Mouse (Mus musculus) skeletal muscle tissue, adult 2 months (tissue): ENCODE results near the gene Dpagt1.
"Not testable (repeated sequence)": the region's sequence is repeated elsewhere in the genome, so short reads cannot be mapped to it uniquely, and the experiment has no call there.

ENCODE experiments used
- DNase-seq: peaks from one replicate; pipeline ENCODE4 v3.0.0-alpha.2; 2012; ENCODE audit warnings: low read depth, low spot score

The Dpagt1 gene

DNA sequence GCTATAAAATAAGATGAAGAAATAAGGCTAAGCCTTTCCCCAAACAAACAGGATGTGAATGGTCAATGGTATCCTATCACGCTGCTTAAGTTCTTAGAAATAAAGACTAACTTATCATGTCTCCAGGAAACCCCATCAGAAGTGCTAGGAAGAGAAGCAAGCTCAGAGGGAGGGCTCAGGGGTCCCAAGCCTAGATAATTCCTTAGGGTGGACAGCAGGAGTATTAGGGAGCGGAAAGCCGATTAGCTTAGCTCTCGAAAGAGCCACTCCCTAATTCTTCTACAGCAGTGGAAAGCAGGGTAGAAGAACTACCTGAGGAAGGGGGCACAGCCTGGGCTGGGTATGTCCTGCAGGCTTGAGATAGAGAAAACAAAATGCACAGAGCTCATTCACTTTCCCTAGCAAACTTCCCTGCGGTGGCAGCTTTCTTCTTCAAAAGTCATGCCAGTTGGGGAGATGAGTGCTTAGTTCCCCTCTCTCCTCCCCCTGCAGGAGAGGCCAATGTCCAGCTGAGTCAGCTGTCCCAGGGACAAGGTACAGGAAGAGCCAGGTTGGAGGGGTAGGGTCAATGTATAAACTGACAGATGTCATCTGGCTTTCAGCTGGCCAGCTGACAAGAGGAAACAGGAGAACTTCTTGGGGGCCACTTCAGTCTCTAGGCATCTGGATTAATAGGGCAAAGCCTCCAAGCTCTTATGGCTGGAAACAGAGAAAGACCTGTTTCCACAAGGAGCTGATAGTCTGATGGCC lies 7.6 kb upstream of the Dpagt1 start:
- no peak for DNase-seq

DNA sequence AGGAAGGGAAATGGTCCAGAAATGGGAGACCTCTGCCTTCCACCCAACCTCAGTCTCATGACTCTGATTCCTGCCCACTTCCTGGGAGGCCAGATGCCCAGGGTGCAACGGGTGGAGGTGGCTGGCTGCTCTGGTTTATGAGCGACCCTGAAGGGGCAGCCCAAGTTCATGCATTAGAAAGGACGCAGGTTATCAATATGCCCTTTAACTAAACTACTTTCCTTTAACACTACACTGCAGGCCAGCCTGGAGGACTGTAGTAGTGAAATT lies 7.1 kb upstream of the Dpagt1 start:
- DNase-seq: no peak

DNA sequence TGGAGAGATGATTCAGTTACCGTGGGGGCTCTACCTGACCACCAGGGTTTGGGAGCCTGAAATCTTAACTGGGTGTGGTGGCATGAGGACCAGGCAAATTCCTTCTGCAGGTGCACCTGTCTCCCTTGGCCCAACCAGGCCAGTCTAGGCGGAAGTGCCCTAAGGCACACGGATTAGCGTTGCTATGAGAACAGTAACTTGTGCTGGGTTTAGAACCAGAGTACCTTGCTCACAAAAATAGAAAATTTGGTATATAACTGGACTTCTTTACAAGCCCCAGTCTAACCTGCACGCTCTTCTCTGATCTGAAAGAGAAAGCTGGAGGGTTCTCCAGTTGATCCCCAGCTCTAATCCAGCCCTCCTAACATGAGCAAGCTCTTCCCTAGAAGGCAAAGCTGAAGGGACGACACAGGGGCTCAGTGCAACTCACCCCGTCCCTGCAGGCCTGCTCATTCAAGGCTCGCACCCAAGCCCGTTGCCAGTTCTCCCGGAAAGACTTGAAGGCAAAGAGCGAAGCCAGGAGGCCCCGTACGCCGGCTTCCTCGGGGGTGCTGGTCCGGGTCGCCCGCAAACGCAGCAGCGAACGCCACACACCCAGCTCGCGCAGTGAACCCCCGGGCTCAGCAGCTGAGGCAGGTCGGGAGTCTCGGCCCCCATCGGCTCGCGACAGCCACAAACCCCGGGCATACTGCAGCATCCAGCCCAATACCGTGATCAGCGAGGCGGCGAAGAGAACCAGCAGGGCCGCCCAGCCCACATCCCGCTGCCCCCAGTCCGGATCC lies 6.5 kb upstream of the Dpagt1 start:
- no peak for DNase-seq

- DNase-seq: peak; percentile 94
Measured at GRCm38 (mm10) chr9:44319887-44320798, 5.7 kb upstream of the Dpagt1 start, which contains the start of gene C2cd2l. Gene C2cd2l, minus strand, starts transcription at chr9:44320285.

DNA sequence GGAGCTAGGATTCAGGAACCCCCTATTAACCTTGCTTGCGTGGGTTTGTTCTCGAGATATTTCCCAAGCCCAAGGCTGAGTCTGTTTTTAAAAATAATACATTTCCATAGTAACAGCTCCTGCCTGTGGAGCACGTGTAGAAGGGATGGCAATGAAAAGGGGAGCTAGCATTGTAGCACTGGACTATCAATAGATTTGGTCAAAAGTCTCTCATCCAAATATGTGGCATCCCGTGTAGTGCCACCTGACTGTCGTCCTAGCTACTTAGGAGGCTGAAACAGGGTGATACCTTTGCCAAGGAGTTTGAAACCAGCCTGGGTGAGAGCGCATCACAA lies 5.1 kb upstream of the Dpagt1 start:
- DNase-seq: no peak

- not testable (repeated sequence) for DNase-seq
Measured at GRCm38 (mm10) chr9:44323656-44324055, 2.2 kb upstream of the Dpagt1 start.

DNA sequence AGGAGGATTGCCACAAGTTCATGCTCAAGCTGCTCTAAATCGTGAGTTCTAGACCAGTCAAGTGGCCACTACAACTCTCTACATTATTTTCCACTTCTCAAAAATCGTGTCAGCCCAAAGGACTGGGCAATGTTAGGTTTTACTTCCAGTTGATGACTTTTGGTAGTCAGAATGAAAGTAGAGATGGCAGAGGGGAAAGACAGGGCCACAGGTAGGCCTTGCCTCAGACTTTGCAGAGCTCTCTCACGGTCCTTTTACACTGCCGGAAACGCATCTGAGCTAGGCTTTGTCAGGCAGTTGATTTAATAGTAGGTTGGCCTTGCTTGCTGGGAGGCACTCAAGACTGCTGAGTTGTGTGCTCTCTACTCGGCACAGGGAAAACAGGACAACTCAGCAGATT lies 1.7 kb upstream of the Dpagt1 start:
- no peak for DNase-seq

DNA sequence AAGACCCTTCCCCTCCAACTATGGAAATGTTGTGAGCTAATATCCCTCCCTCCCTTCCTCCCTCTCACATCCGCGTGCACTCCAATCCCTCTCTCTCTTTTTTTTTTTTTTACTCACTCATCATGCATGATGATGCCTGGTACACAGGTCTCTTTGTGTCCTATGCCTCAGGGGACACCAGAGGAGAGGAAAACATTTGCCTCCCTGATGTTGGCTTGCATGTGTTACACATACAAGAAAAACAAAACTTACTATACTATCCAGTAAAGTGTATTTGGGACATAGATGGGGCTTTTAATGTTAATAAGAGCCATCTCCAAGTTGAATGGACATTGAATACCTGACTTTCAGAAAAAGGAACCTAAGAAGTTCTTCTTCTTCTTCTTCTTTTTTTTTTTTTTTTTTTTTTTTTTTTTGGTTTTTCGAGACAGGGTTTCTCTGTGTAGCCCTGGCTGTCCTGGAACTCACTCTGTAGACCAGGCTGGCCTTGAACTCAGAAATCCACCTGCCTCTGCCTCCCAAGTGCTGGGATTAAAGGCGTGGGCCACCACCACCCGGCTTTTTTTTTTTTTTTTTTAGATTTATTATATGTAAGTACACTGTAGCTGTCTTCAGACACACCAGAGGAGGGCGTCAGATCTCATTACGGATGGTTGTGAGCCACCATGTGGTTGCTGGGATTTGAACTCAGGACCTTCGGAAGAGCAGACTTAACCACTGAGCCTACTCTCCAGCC lies 619 bp upstream of the Dpagt1 start:
- not testable (repeated sequence) for DNase-seq

- peak; percentile 84 for DNase-seq
Measured at GRCm38 (mm10) chr9:44326371-44327063, 698 bp downstream of the Dpagt1 start.

- DNase-seq: no peak
Measured at GRCm38 (mm10) chr9:44327064-44327711, 1.4 kb downstream of the Dpagt1 start.

DNA sequence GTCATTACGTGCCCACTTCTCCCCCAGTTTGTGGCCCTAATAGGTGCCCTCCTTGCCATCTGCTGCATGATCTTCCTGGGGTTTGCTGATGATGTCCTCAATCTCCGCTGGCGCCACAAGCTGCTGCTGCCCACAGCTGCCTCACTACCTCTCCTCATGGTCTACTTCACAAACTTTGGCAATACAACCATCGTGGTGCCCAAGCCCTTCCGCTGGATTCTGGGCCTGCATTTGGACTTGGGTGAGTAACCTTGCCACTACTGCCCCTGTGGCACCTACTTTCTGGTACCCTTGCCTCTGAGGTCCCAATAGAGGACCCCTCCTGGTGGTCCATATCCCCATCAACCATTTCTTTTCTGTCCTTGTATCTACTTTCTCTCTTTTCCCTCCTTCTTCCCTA lies 2.1 kb downstream of the Dpagt1 start:
- no peak for DNase-seq

DNA sequence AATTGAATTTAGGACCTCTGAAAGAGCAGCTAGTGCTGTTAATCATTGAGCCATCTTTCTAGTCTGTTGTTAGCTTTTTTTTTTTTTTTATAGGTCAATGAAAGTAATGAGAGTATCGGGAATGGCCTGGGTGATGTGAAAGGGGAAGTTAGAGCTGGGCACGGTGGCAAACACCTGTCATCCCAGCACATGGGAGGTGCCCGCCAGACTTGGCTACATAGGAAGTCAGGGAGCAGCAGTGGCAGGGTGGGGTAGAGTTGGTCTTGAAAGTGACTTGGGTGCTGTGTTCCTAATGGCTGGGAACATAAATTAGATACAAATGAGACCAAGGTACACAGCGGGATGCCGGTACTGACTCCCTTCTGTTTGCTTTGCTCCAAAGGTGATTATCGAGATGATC lies 4.9 kb downstream of the Dpagt1 start:
- no peak for DNase-seq

DNA sequence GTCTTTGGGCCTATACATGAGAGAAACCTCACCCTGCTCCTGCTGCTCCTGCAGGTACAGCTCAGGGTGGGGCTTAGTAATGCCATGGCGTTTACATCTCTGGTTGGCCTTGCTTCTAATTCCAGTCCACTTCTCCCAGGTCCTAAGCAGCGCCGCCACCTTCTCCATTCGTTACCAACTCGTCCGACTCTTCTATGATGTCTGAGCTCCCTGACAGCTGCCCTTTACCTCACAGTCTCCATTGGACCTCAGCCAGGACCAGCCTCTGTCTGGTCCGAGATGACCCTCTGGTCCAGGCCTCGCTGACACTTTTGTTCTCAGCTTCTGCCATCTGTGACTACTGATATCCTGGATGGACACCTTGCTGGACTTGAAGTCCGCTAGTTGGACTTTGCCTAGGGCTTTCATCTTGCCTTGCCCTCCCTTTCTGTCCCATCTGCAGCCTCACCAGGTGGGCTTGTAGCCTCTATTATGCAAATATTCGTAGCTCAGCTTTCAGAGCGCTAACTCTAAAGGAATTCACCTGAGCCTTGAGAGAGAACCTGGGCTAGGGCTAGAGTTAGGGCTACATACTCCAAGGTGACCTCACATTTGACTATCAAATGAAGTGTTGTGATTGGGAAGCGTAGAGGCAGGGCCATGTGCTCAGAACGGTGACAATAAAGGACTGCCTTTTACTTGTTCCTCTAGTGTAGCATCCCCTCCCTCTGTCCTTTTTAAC lies 7.3 kb downstream of the Dpagt1 start:
- DNase-seq: no peak

GRCm38 (mm10) chr9:44334396-44335330 lies 8.8 kb downstream of the Dpagt1 start, which contains the start of gene H2afx:
Gene H2afx, plus strand, starts transcription at chr9:44334694.
- peak; percentile 100 for DNase-seq

DNA sequence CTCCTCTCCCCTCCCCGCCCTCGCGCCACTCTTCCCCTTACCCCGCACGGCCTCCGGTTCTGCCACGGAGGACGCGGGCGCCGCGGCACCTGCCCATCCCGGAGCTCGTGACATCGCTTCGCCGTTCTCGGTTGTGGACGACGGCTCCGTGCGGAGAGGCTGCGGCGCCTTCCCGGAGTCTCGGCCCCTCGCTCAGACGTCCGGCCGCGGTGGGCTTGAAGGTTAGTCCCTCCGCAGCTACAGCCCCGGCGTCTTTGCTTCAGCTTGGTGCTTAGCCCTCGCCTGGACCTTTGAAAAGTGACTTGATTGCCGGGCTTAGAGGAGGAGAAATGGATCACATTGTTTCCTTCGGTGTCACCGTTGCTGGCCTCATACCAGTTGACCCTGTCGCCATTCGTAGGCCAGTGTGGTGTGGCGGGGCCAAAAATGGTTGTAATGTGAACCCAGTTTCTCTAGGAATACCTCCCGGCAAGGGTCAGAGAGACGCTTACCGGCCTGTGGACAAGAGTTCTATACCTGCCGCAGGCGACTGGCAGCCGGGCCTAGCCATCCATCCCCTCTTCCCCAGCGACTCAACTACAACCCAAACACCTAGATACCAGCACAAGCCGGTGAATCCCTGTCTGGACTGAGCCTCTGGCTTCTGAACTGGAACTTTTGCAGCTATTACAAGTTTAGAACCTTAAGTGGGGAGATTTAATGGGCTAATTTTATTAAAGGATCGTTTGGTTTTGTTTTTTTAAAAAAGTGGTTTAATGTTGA lies 9.7 kb downstream of the Dpagt1 start:
- DNase-seq: no peak

GRCm38 (mm10) chr9:44336093-44336406 lies 10.2 kb downstream of the Dpagt1 start:
- no peak for DNase-seq

DNA sequence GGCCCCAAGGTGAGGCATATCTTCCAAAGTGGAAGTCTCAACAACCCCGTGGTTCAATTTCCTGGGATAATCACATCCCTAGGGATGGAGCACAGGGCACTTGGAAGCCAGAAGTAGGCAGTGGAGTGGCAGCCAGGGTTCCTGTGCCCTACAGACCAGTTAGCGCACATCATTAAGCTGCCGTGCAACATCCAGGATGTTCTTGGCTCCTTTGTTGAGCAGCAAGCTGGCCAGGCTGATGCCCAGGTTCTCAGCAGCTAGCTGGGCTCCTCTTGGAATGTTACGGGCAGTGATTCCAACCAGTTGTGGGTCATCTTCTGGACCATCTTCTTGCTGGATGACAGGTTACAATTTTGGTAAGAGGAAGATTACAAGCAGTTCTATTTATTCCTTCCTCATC lies 10.7 kb downstream of the Dpagt1 start:
- DNase-seq: not testable (repeated sequence)

- no peak for DNase-seq
Measured at GRCm38 (mm10) chr9:44336964-44337363, 11.1 kb downstream of the Dpagt1 start.
